Mouse (Mus musculus): ENCODE results near the gene Lyrm7.

GRCm38 (mm10) chr11:54860256-54861038 lies at the start of gene Lyrm7:
- TF ChIP-seq CTCF (IDR thresholded peaks at IDR 0.05; ENCODE audit: extremely low read depth, insufficient read length, insufficient replicate concordance, low read depth, low read length): no peak
- peak; percentile 66 for TF ChIP-seq POLR2A (IDR thresholded peaks at IDR 0.05; ENCODE audit: low read depth, low read length)
